Mouse (Mus musculus) MEL (cell line): ENCODE results near the gene S1pr4. TPM values are rescaled to one million over a fixed set of nuclear protein-coding genes. Genes with fewer than 3 reads are reported as not detected.

ENCODE experiments used
- DNase-seq: peaks from one replicate; pipeline ENCODE4 v3.0.0; 2011; ENCODE audit warnings: low read depth, low spot score
- H3K27ac ChIP-seq: 2 replicates; pipeline ENCODE4 v1.5.1; 2012; ENCODE audit warnings: low read depth, mild to moderate bottlenecking, control low read depth, low read length, moderate library complexity; ENCODE audit not compliant: control insufficient read depth
- H3K27me3 ChIP-seq, 2 experiments: fragments of 150-350 bp in 1 of 2; sonication (generic) in 1 of 2; 2 replicates each; pipeline ENCODE4 v1.6.1; 2012; ENCODE audit warnings: low read length in 2 of 2, mild to moderate bottlenecking in 2 of 2, improper control_type of control experiment in 1 of 2, moderate library complexity in 1 of 2; ENCODE audit not compliant: insufficient read depth in 2 of 2, control insufficient read depth in 1 of 2
- H3K36me3 ChIP-seq, 2 experiments: 2 replicates each; pipeline ENCODE4 v1.6.1; 2012 to 2014; ENCODE audit warnings: low read length in 2 of 2, improper control_type of control experiment in 1 of 2, inconsistent platforms in 1 of 2, mild to moderate bottlenecking in 1 of 2; ENCODE audit not compliant: insufficient read depth in 2 of 2, control insufficient read depth in 1 of 2
- H3K4me1 ChIP-seq, 2 experiments: fragments of 150-350 bp in 1 of 2; sonication (generic) in 1 of 2; 2 replicates each; pipeline ENCODE4 v1.6.1; 2012; ENCODE audit warnings: low read length in 2 of 2, improper control_type of control experiment in 1 of 2, mild to moderate bottlenecking in 1 of 2; ENCODE audit not compliant: insufficient read depth in 2 of 2, control insufficient read depth in 1 of 2
- H3K4me3 ChIP-seq, 2 experiments: fragments of 150-350 bp in 1 of 2; sonication (generic) in 1 of 2; 2 replicates each; pipeline ENCODE4 v1.5.1; 2012; ENCODE audit warnings: low read depth in 2 of 2, low read length in 2 of 2, mild to moderate bottlenecking in 2 of 2, moderate library complexity in 2 of 2, control low read depth in 1 of 2, improper control_type of control experiment in 1 of 2; ENCODE audit not compliant: control insufficient read depth in 1 of 2, insufficient read depth in 1 of 2
- H3K79me2 ChIP-seq: 2 replicates; pipeline ENCODE4 v1.6.1; 2012; ENCODE audit warnings: mild to moderate bottlenecking, low read length, moderate library complexity; ENCODE audit not compliant: control insufficient read depth, poor library complexity, insufficient read depth
- H3K9ac ChIP-seq: 2 replicates; pipeline ENCODE4 v1.6.1; 2012; ENCODE audit warnings: low read depth, mild to moderate bottlenecking, control low read depth, low read length, moderate library complexity; ENCODE audit not compliant: control insufficient read depth, poor library complexity, severe bottlenecking
- H3K9me3 ChIP-seq: fragments of 150-350 bp; sonication (generic); replicated peaks from 2 replicates; pipeline ENCODE4 v1.6.1; 2012; ENCODE audit warnings: mild to moderate bottlenecking, low read length, improper control_type of control experiment, moderate library complexity; ENCODE audit not compliant: insufficient read depth
- BHLHE40 ChIP-seq: IDR thresholded peaks from 2 replicates; pipeline ENCODE4 v1.6.1; 2012; ENCODE audit warnings: low read depth, mild to moderate bottlenecking, inconsistent platforms, low read length, improper control_type of control experiment, borderline replicate concordance
- CTCF ChIP-seq, 3 experiments: IDR thresholded peaks in 2 of 3; conservative IDR thresholded peaks in 1 of 3; 2 replicates each; pipeline ENCODE4 v1.5.1; 2011 to 2012; ENCODE audit warnings: low read length in 3 of 3, low read depth in 2 of 3, mild to moderate bottlenecking in 2 of 3, improper control_type of control experiment in 1 of 3, inconsistent platforms in 1 of 3, mixed read lengths in 1 of 3, moderate library complexity in 1 of 3; ENCODE audit not compliant: control insufficient read depth in 1 of 3, insufficient read depth in 1 of 3, poor library complexity in 1 of 3, severe bottlenecking in 1 of 3
- EP300 ChIP-seq, 2 experiments: IDR thresholded peaks; 2 replicates each; pipeline ENCODE4 v1.6.1; 2011; ENCODE audit warnings: improper control_type of control experiment in 2 of 2, low read length in 2 of 2, low read depth in 1 of 2, mild to moderate bottlenecking in 1 of 2
- ETS1 ChIP-seq: IDR thresholded peaks from 2 replicates; pipeline ENCODE4 v1.6.1; 2012; ENCODE audit warnings: low read depth, mild to moderate bottlenecking, inconsistent platforms, low read length, improper control_type of control experiment, moderate library complexity
- GABPA ChIP-seq: IDR thresholded peaks from 2 replicates; pipeline ENCODE4 v1.6.1; 2012; ENCODE audit warnings: low read depth, mild to moderate bottlenecking, inconsistent platforms, low read length, improper control_type of control experiment, moderate library complexity
- GATA1 ChIP-seq: IDR thresholded peaks from 2 replicates; pipeline ENCODE4 v1.6.1; 2011; ENCODE audit warnings: low read depth, low read length, improper control_type of control experiment
- HCFC1 ChIP-seq: IDR thresholded peaks from 2 replicates; pipeline ENCODE4 v1.6.1; 2012; ENCODE audit warnings: low read depth, mild to moderate bottlenecking, inconsistent platforms, low read length, improper control_type of control experiment, moderate library complexity
- JUND ChIP-seq: IDR thresholded peaks from 2 replicates; pipeline ENCODE4 v1.6.1; 2011; ENCODE audit warnings: low read depth, mild to moderate bottlenecking, improper control_type of control experiment, low read length
- KAT2A ChIP-seq: conservative IDR thresholded peaks from 2 replicates; pipeline ENCODE4 v1.6.1; 2012; ENCODE audit warnings: low read depth, low read length, improper control_type of control experiment, inconsistent platforms
- MAFK ChIP-seq: IDR thresholded peaks from 2 replicates; pipeline ENCODE4 v1.6.1; 2011; ENCODE audit warnings: low read depth, mild to moderate bottlenecking, low read length, improper control_type of control experiment, borderline replicate concordance
- MAZ ChIP-seq: IDR thresholded peaks from 2 replicates; pipeline ENCODE4 v1.6.1; 2012; ENCODE audit warnings: low read depth, mild to moderate bottlenecking, inconsistent platforms, low read length, improper control_type of control experiment
- MEF2A ChIP-seq: IDR thresholded peaks from 2 replicates; pipeline ENCODE4 v1.6.1; 2014; ENCODE audit warnings: low read depth, mild to moderate bottlenecking, inconsistent platforms, low read length, improper control_type of control experiment; ENCODE audit not compliant: poor library complexity, insufficient replicate concordance, severe bottlenecking; ENCODE audit errors: extremely low read depth
- MXI1 ChIP-seq: IDR thresholded peaks from 2 replicates; pipeline ENCODE4 v1.6.1; 2011; ENCODE audit warnings: mild to moderate bottlenecking, low read depth, low read length, improper control_type of control experiment
- MYB ChIP-seq: IDR thresholded peaks from 2 replicates; pipeline ENCODE4 v1.6.1; 2011; ENCODE audit warnings: mild to moderate bottlenecking, low read depth, low read length, improper control_type of control experiment
- MYC ChIP-seq: IDR thresholded peaks from 2 replicates; pipeline ENCODE4 v1.6.1; 2011; ENCODE audit warnings: low read depth, mild to moderate bottlenecking, low read length, improper control_type of control experiment, moderate library complexity
- POLR2A ChIP-seq, 2 experiments: IDR thresholded peaks; 2 replicates each; pipeline ENCODE4 v1.6.1; 2011 to 2012; ENCODE audit warnings: low read length in 2 of 2, mild to moderate bottlenecking in 2 of 2, control low read depth in 1 of 2, improper control_type of control experiment in 1 of 2, low read depth in 1 of 2, moderate library complexity in 1 of 2; ENCODE audit not compliant: control insufficient read depth in 1 of 2, insufficient read depth in 1 of 2, poor library complexity in 1 of 2
- POLR2AphosphoS2 ChIP-seq: IDR thresholded peaks from 2 replicates; pipeline ENCODE4 v1.6.1; 2011; ENCODE audit warnings: low read length, improper control_type of control experiment
- RCOR1 ChIP-seq: IDR thresholded peaks from 2 replicates; pipeline ENCODE4 v1.6.1; 2012; ENCODE audit warnings: low read depth, mild to moderate bottlenecking, inconsistent platforms, low read length, improper control_type of control experiment
- SIN3A ChIP-seq: IDR thresholded peaks from 2 replicates; pipeline ENCODE4 v1.6.1; 2012; ENCODE audit warnings: low read length, improper control_type of control experiment, inconsistent platforms
- SMC3 ChIP-seq: IDR thresholded peaks from 2 replicates; pipeline ENCODE4 v1.6.1; 2011; ENCODE audit warnings: low read depth, low read length, improper control_type of control experiment
- USF2 ChIP-seq, 2 experiments: IDR thresholded peaks; 2 replicates each; pipeline ENCODE4 v1.6.1; 2011 to 2012; ENCODE audit warnings: improper control_type of control experiment in 2 of 2, low read length in 2 of 2, borderline replicate concordance in 1 of 2, inconsistent platforms in 1 of 2, low read depth in 1 of 2, mild to moderate bottlenecking in 1 of 2; ENCODE audit not compliant: insufficient read depth in 1 of 2
- ZKSCAN1 ChIP-seq: IDR thresholded peaks from 2 replicates; pipeline ENCODE4 v1.6.1; 2012; ENCODE audit warnings: low read depth, mild to moderate bottlenecking, inconsistent platforms, low read length, improper control_type of control experiment, moderate library complexity
- ZMIZ1 ChIP-seq: IDR thresholded peaks from 2 replicates; pipeline ENCODE4 v1.6.1; 2012; ENCODE audit warnings: low read depth, mild to moderate bottlenecking, inconsistent platforms, low read length, improper control_type of control experiment, moderate library complexity
- polyA plus RNA-seq, 2 experiments: library from polyadenylated mRNA; stranded (reverse) in 1 of 2; unstranded in 1 of 2; fragments of >175 nt in 1 of 2; fragments of >200 nt in 1 of 2; gene quantifications; 2 replicates each; pipeline versions ENCODE4 v1.2.1 to v1.2.4; 2012; ENCODE audit warnings: low replicate concordance in 2 of 2, low read depth in 1 of 2; ENCODE audit not compliant: insufficient read length in 2 of 2, insufficient read depth in 1 of 2, missing spikeins in 1 of 2
- total RNA-seq: library from RNA; depleted of rRNA; stranded (reverse); fragments of 300-350 nt; gene quantifications from 2 replicates; pipeline ENCODE4 v1.2.3, GENCODE M21; 2012

Gene S1pr4
- total and polyA plus RNA-seq, 3 experiments = 1.6 to 2.1 TPM; not detected in 1

DNA sequence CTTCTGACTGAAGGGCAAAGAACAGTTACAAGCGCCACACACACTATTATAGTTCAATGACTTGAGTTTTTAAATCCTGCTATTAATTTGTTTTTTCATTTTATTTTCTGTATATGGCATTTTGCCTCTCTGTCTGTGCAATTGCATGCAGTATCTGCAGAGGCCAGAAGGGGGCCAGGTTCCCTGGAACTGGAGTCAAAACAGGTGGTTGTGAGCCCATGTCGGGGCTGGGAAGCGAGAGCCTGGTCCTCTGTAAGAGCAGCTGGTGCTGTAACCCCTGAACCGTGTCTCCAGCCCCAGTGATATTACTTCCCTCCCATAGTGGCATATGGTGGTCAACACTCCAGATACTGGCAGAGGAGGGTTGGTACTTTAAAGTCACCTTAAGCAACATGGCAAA lies 18.6 kb upstream of the S1pr4 start:
- H3K4me1 ChIP-seq = peaks cover 10 to 37% of the 10 kb centered on the region in 2 experiments
- no peaks in the 10 kb centered on the region for H3K27me3 ChIP-seq
- H3K9me3 ChIP-seq = no peaks in the 10 kb centered on the region
- H3K9ac ChIP-seq = no peak overlapping the region
- TF ChIP-seq HCFC1 (no peak), MXI1 (no peak), MYC (no peak), MAFK (no peak), GATA1 (no peak), ZMIZ1 (no peak), POLR2AphosphoS2 (no peak), GABPA (no peak), RCOR1 (no peak), CTCF (IDR thresholded peaks at IDR 0.05 in 2 of 3, conservative IDR thresholded peaks at IDR 0.05 in 1 of 3; ENCODE audit: control insufficient read depth in 1 of 3, insufficient read depth in 1 of 3, low read depth in 2 of 3, low read length in 3 of 3, poor library complexity in 1 of 3, severe bottlenecking in 1 of 3) (peak; percentile 51 to 59 (median 53)), USF2 (IDR thresholded peaks at IDR 0.05; ENCODE audit: borderline replicate concordance in 1 of 2, insufficient read depth in 1 of 2, low read depth in 1 of 2, low read length in 2 of 2) (no peak), JUND (no peak), MAZ (no peak), MEF2A (no peak), ETS1 (no peak), ZKSCAN1 (no peak), MYB (no peak), EP300 (IDR thresholded peaks at IDR 0.05; ENCODE audit: low read depth in 1 of 2, low read length in 2 of 2) (no peak), SMC3 (0 out of 2 replicates have a peak, but pooled peaks have one; percentile 3), KAT2A (no peak), SIN3A (peak; percentile 13; the same call in 1 of the 2 replicates)
- peak; percentile 75 for DNase-seq
- H3K4me3 ChIP-seq = no peak overlapping the region
- H3K79me2 ChIP-seq = peaks cover 8% of the 10 kb centered on the region
- H3K27ac ChIP-seq = peak overlapping the region; percentile 67
- H3K36me3 ChIP-seq = peaks cover 0 to 27% of the 10 kb centered on the region in 2 experiments; a peak in 2 of 4 replicates

DNA sequence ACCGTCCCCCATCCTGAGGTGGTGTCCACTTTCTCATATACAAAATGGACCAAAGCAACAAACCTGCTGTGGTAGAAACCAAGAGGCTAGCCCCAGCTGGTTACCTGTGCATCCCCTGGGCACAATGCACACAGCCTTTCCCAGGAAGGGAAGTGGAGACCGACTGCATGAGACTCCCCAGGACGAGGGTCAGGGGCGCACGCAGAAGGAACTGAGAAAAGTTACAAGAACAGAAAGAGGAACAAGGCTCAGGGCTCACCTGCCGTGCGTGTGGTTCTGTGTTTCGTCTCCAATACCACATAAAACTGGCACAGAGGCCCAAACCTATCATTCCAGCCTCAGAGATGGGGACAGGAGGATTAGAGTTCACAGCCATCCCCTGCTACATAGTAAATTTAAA lies 17.3 kb upstream of the S1pr4 start:
- no peak for TF ChIP-seq BHLHE40
- no peak for TF ChIP-seq CTCF (IDR thresholded peaks at IDR 0.05 in 2 of 3, conservative IDR thresholded peaks at IDR 0.05 in 1 of 3; ENCODE audit: control insufficient read depth in 1 of 3, insufficient read depth in 1 of 3, low read depth in 2 of 3, low read length in 3 of 3, poor library complexity in 1 of 3, severe bottlenecking in 1 of 3)
- TF ChIP-seq POLR2A (IDR thresholded peaks at IDR 0.05; ENCODE audit: control insufficient read depth in 1 of 2, insufficient read depth in 1 of 2, low read depth in 1 of 2, low read length in 2 of 2, poor library complexity in 1 of 2) = 0 out of 4 replicates have a peak, but pooled peaks of 1 of the 2 experiments have one; percentile 16
- peak; percentile 63 for DNase-seq
- H3K4me3 ChIP-seq = peak overlapping the region in 1 of 2 experiments; percentile 7; a peak in 2 of 4 replicates
- H3K9ac ChIP-seq = peak overlapping the region; percentile 51
- peak overlapping the region; percentile 67 for H3K27ac ChIP-seq
- H3K36me3 ChIP-seq = peaks cover 0 to 25% of the 10 kb centered on the region in 2 experiments; a peak in 2 of 4 replicates
- no peaks in the 10 kb centered on the region; the same call in 1 of the 2 replicates for H3K79me2 ChIP-seq
- no peaks in the 10 kb centered on the region for H3K27me3 ChIP-seq
- H3K9me3 ChIP-seq = no peaks in the 10 kb centered on the region
- H3K4me1 ChIP-seq = peaks cover 10 to 28% of the 10 kb centered on the region in 2 experiments
